Comparison of ENCODE assay signal across 26 mouse cellular contexts in the genomic region with DNA sequence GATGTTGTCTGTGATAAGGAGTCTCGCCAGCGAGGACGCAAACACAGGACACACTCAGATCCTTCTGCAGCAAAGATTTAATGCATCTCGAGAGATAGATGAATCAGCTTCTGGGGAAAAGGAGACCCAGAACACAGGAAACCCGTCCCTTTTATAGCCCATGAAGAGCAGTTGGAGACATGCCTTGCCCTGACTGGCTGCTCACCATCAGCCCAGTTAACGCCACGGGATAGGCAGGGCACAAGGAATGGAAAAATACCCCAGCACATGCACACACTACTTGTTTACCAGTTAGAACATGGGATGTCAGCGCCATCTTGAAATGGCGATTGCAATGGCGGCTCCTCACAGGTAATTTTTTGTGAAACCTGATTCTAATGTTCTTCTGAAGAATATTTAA. TPM values are rescaled to one million over a fixed set of nuclear protein-coding genes. Genes with fewer than 3 reads are reported as not detected.
DNase-seq lines count a peak whose midpoint lies in the region; ATAC-seq and TF ChIP-seq lines count a peak whose summit lies in the region.
"Had no signal": no experiment of that assay in that cellular context is flagged by ENCODE, and none has a peak within 500 bp of the region (broad histone marks: within the 10 kb centered on the region; RNA-seq: fewer than 3 reads in every experiment).

No protein-coding gene starts in this region.

- no peaks in the 10 kb centered on the region for H3K27me3 ChIP-seq in megakaryocyte, embryonic 14.5 days (replicated peaks)
- no peaks in the 10 kb centered on the region for H3K27me3 ChIP-seq in MEL (ENCODE audit: control insufficient read depth in 1 of 2, insufficient read depth in 2 of 2, low read length in 2 of 2)
- no peaks in the 10 kb centered on the region for H3K27me3 ChIP-seq in myocyte (ENCODE audit: control insufficient read depth, insufficient read depth, insufficient read length)
- H3K27me3 ChIP-seq: embryonic facial prominence, embryonic 13.5 days; forebrain, embryonic 12.5 days; hindbrain, embryonic 12.5 days had no signal

- no peaks in the 10 kb centered on the region for H3K4me1 ChIP-seq in megakaryocyte, embryonic 14.5 days
- H3K4me1 ChIP-seq in MEL (ENCODE audit: control insufficient read depth in 1 of 2, insufficient read depth in 2 of 2, low read length in 2 of 2) = no peaks in the 10 kb centered on the region
- H3K4me1 ChIP-seq in bone marrow, adult 2 months (ENCODE audit: control insufficient read depth, insufficient read depth, low read length) = no peaks in the 10 kb centered on the region
- H3K4me1 ChIP-seq: embryonic facial prominence, embryonic 13.5 days; forebrain, embryonic 12.5 days; hindbrain, embryonic 12.5 days had no signal

- DNase-seq in MEL (ENCODE audit: low read depth, low spot score) = peak; percentile 78
- no peak for DNase-seq in kidney, postnatal 36 days
- DNase-seq in frontal cortex, postnatal 10 days (ENCODE audit: low spot score in 2 of 2) = no peak
- DNase-seq: adrenal gland, adult 8-10 months; adrenal gland, postnatal 36 days; cerebellum, adult 11-12 months; cerebellum, adult 9-10 months; cerebellum, postnatal 36 days; gastrocnemius, adult 2 months; gastrocnemius, postnatal 25 days; heart, postnatal 4 days had no signal

- whole genome bisulfite sequencing in bone marrow, adult 2 months = 76% methylated on average over 10 of the region's 10 CpGs

- H3K9ac ChIP-seq in MEL (ENCODE audit: control insufficient read depth, low read depth, low read length, poor library complexity, severe bottlenecking) = peak overlapping the region; percentile 71
- H3K9ac ChIP-seq: embryonic facial prominence, embryonic 13.5 days; forebrain, embryonic 12.5 days; hindbrain, embryonic 12.5 days had no signal

- H3K4me2 ChIP-seq in myocyte (ENCODE audit: low read depth) = peak overlapping the region; percentile 30
- H3K4me2 ChIP-seq: embryonic facial prominence, embryonic 13.5 days; forebrain, embryonic 12.5 days; hindbrain, embryonic 12.5 days had no signal

- H3K36me3 ChIP-seq in megakaryocyte, embryonic 14.5 days (replicated peaks; ENCODE audit: low read length) = no peaks in the 10 kb centered on the region
- H3K36me3 ChIP-seq in MEL (ENCODE audit: control insufficient read depth in 1 of 2, insufficient read depth in 2 of 2, low read length in 2 of 2) (peaks cover 0 to 2% of the 10 kb centered on the region in 2 experiments; a peak in 1 of 4 replicates), myocyte (ENCODE audit: control insufficient read depth, insufficient read depth) (no peaks in the 10 kb centered on the region)
- H3K36me3 ChIP-seq: embryonic facial prominence, embryonic 13.5 days; forebrain, embryonic 12.5 days; hindbrain, embryonic 12.5 days had no signal

- ATAC-seq in megakaryocyte, adult 5-6 weeks (ENCODE audit: poor library complexity, severe bottlenecking) = no peak
- ATAC-seq: forebrain, embryonic 16.5 days; hindbrain, embryonic 16.5 days had no signal

- peaks cover 56% of the 10 kb centered on the region for H3K9me3 ChIP-seq in megakaryocyte, embryonic 14.5 days
- H3K9me3 ChIP-seq in MEL (replicated peaks; ENCODE audit: insufficient read depth, low read length) = no peaks in the 10 kb centered on the region

- peak overlapping the region; percentile 84 for H3K4me3 ChIP-seq in megakaryocyte, embryonic 14.5 days (replicated peaks)
- peak overlapping the region; percentile 75 to 76 for H3K4me3 ChIP-seq in MEL (ENCODE audit: control insufficient read depth in 1 of 2, insufficient read depth in 1 of 2, low read depth in 2 of 2, low read length in 2 of 2)
- peak overlapping the region; percentile 48 for H3K4me3 ChIP-seq in bone marrow, adult 2 months (replicated peaks; ENCODE audit: control insufficient read depth, low read depth, low read length)
- H3K4me3 ChIP-seq in myocyte = peak overlapping the region; percentile 19
- H3K4me3 ChIP-seq: embryonic facial prominence, embryonic 13.5 days; forebrain, embryonic 12.5 days; gastrocnemius, adult 2 months; hindbrain, embryonic 12.5 days had no signal

- no peak for TF ChIP-seq CTCF in MEL (IDR thresholded peaks at IDR 0.05 in 2 of 3, conservative IDR thresholded peaks at IDR 0.05 in 1 of 3; ENCODE audit: control insufficient read depth in 1 of 3, insufficient read depth in 1 of 3, low read depth in 2 of 3, low read length in 3 of 3, poor library complexity in 1 of 3, severe bottlenecking in 1 of 3)
- TF ChIP-seq CTCF in bone marrow, adult 2 months (IDR thresholded peaks at IDR 0.05; ENCODE audit: control insufficient read depth, insufficient read depth, low read length) = no peak

- H3ac ChIP-seq in myocyte (ENCODE audit: control insufficient read depth, insufficient read length) = no peak overlapping the region

- no peaks in the 10 kb centered on the region for H3K79me2 ChIP-seq in MEL (ENCODE audit: control insufficient read depth, insufficient read depth, low read length, poor library complexity)
- no peaks in the 10 kb centered on the region for H3K79me2 ChIP-seq in myocyte (ENCODE audit: control insufficient read depth, insufficient read depth)

- no peak for TF ChIP-seq EP300 in MEL (IDR thresholded peaks at IDR 0.05; ENCODE audit: low read depth in 1 of 2, low read length in 2 of 2)

- no peak for TF ChIP-seq RAD21 in MEL (IDR thresholded peaks at IDR 0.05; ENCODE audit: low read depth, low read length)

- TF ChIP-seq POLR2A in MEL (IDR thresholded peaks at IDR 0.05; ENCODE audit: control insufficient read depth in 1 of 2, insufficient read depth in 1 of 2, low read depth in 1 of 2, low read length in 2 of 2, poor library complexity in 1 of 2) (peak in 1 of 2 experiments; percentile 61; a peak in 2 of 4 replicates), myocyte (IDR thresholded peaks at IDR 0.05; ENCODE audit: insufficient read length, low read depth) (no peak)
- TF ChIP-seq POLR2A in bone marrow, adult 2 months (IDR thresholded peaks at IDR 0.05; ENCODE audit: borderline replicate concordance, control insufficient read depth, low read depth, low read length) = no peak

- peak overlapping the region; percentile 100 for H3K27ac ChIP-seq in MEL (ENCODE audit: control insufficient read depth, low read depth, low read length)
- peak overlapping the region; percentile 75 for H3K27ac ChIP-seq in bone marrow, adult 2 months (ENCODE audit: control insufficient read depth, insufficient read depth, low read depth, low read length, poor library complexity)
- H3K27ac ChIP-seq: embryonic facial prominence, embryonic 13.5 days; forebrain, embryonic 12.5 days; gastrocnemius, adult 2 months; hindbrain, embryonic 12.5 days had no signal

TF ChIP-seq in MEL, 35 proteins besides CTCF, POLR2A, EP300 and RAD21 (continues in another document):
- TF ChIP-seq UBTF (IDR thresholded peaks at IDR 0.05; ENCODE audit: borderline replicate concordance, insufficient read depth, low read depth, low read length) = no peak
- TF ChIP-seq KAT2A (conservative IDR thresholded peaks at IDR 0.05; ENCODE audit: low read depth, low read length) = no peak
- TF ChIP-seq CHD1 (IDR thresholded peaks at IDR 0.05; ENCODE audit: low read depth, low read length) = no peak
- no peak for TF ChIP-seq POLR2AphosphoS2 (IDR thresholded peaks at IDR 0.05; ENCODE audit: low read length)
- TF ChIP-seq TAL1 (IDR thresholded peaks at IDR 0.05; ENCODE audit: low read length) = no peak
- no peak for TF ChIP-seq ZNF384 (IDR thresholded peaks at IDR 0.05; ENCODE audit: low read depth, low read length)
- TF ChIP-seq MAZ (IDR thresholded peaks at IDR 0.05; ENCODE audit: low read depth, low read length) = no peak
- no peak for TF ChIP-seq MYB (IDR thresholded peaks at IDR 0.05; ENCODE audit: low read depth, low read length)
- 0 out of 2 replicates have a peak, but pooled peaks have one; percentile 46 for TF ChIP-seq MYC (IDR thresholded peaks at IDR 0.05; ENCODE audit: low read depth, low read length)
- no peak for TF ChIP-seq POLR2AphosphoS5 (IDR thresholded peaks at IDR 0.05; ENCODE audit: borderline replicate concordance, low read depth, low read length)

TF ChIP-seq in myocyte, 11 proteins besides CTCF, POLR2A, EP300 and RAD21:
- no peak for TF ChIP-seq MYOG (IDR thresholded peaks at IDR 0.05; ENCODE audit: control insufficient read depth in 1 of 3, insufficient read depth in 1 of 3, insufficient read length in 2 of 3, low read depth in 2 of 3)
- no peak for TF ChIP-seq E2F4 (IDR thresholded peaks at IDR 0.05; ENCODE audit: insufficient read depth)
- no peak for TF ChIP-seq TCF12 (IDR thresholded peaks at IDR 0.05; ENCODE audit: insufficient read depth, poor library complexity, severe bottlenecking)
- no peak for TF ChIP-seq POLR2AphosphoS2 (IDR thresholded peaks at IDR 0.05; ENCODE audit: insufficient read length, low read depth)
- no peak for TF ChIP-seq MAX (IDR thresholded peaks at IDR 0.05; ENCODE audit: low read depth)
- TF ChIP-seq USF1 (IDR thresholded peaks at IDR 0.05; ENCODE audit: low read depth) = no peak
- TF ChIP-seq TCF3 (IDR thresholded peaks at IDR 0.05; ENCODE audit: insufficient read length, low read depth) = no peak
- TF ChIP-seq SRF (IDR thresholded peaks at IDR 0.05; ENCODE audit: control insufficient read depth, insufficient read length, low read depth) = no peak

RNA-seq across cellular contexts. Expression of gene Gm9268, which starts 37.8 kb away (rescaled TPM):
- not detected in 2 replicates for polyA plus RNA-seq in megakaryocyte, embryonic 14.5 days (2012; ENCODE audit: insufficient read depth, low replicate concordance)
- total RNA-seq in megakaryocyte, adult 5-6 weeks (2015) = not detected in 2 replicates
- not detected in 2 replicates for total RNA-seq in megakaryocyte, adult 5-6 weeks (2017)
- not detected in 2 replicates for total RNA-seq in MEL (2012; rRNA removed)
- polyA plus RNA-seq in MEL (2012; ENCODE audit: insufficient read depth in 1 of 2, insufficient read length in 2 of 2, low read depth in 1 of 2, low replicate concordance in 2 of 2, missing spikeins in 1 of 2) = not detected
- polyA plus RNA-seq in bone marrow, adult 2 months (2011; ENCODE audit: insufficient read depth, insufficient read length, low replicate concordance, missing spikeins) = not detected in 2 replicates
- not detected for polyA plus RNA-seq in myocyte (2012; fragmentation: generic; extraction: Trizol)
- total RNA-seq: adrenal gland, adult 8-10 months; adrenal gland, postnatal 36 days; gastrocnemius, adult 2 months; gastrocnemius, postnatal 25 days; granulocyte monocyte progenitor cell, adult 5-6 weeks; heart, postnatal 10 days; heart, postnatal 4 days had no signal
- polyA plus RNA-seq: CD4-positive, CD25-positive, alpha-beta regulatory T cell, adult 4 months; embryonic facial prominence, embryonic 13.5 days; forebrain, embryonic 12.5 days; forebrain, embryonic 16.5 days; frontal cortex, adult 2 months; heart, embryonic 14.5 days; hindbrain, embryonic 12.5 days; hindbrain, embryonic 16.5 days; inflammation-experienced regulatory T-cells, adult 6 months had no signal

RNA-seq across cellular contexts. Expression of gene Vmn2r63, which starts 47.1 kb away (rescaled TPM):
- polyA plus RNA-seq in megakaryocyte, embryonic 14.5 days (2012; ENCODE audit: insufficient read depth, low replicate concordance) = not detected in 2 replicates
- not detected in 2 replicates for total RNA-seq in megakaryocyte, adult 5-6 weeks (2015)
- not detected in 2 replicates for total RNA-seq in megakaryocyte, adult 5-6 weeks (2017)
- total RNA-seq in MEL (2012; rRNA removed) = not detected in 2 replicates
- polyA plus RNA-seq in MEL (2012; ENCODE audit: insufficient read depth in 1 of 2, insufficient read length in 2 of 2, low read depth in 1 of 2, low replicate concordance in 2 of 2, missing spikeins in 1 of 2) (under 1 TPM in 1 of 2 experiments, not detected in 1; 0.08 TPM), myocyte (2012; fragmentation: generic; extraction: Trizol) (not detected)
- not detected in 2 replicates for polyA plus RNA-seq in bone marrow, adult 2 months (2011; ENCODE audit: insufficient read depth, insufficient read length, low replicate concordance, missing spikeins)
- total RNA-seq: adrenal gland, adult 8-10 months; adrenal gland, postnatal 36 days; gastrocnemius, adult 2 months; gastrocnemius, postnatal 25 days; granulocyte monocyte progenitor cell, adult 5-6 weeks; heart, postnatal 10 days; heart, postnatal 4 days had no signal
- polyA plus RNA-seq: embryonic facial prominence, embryonic 13.5 days; forebrain, embryonic 12.5 days; forebrain, embryonic 16.5 days; frontal cortex, adult 2 months; heart, embryonic 14.5 days; hindbrain, embryonic 12.5 days; hindbrain, embryonic 16.5 days had no signal

Comparison
In these comparisons a context has a peak if more than half of its experiments do, and no peak if none do; other contexts are left out.
1. H3K4me3 ChIP-seq: peak in every context shown above with its lines; median percentile 84 in megakaryocyte, embryonic 14.5 days; 76 in MEL; 48 in bone marrow, adult 2 months; 19 in myocyte.